Mouse (Mus musculus) kidney, embryonic 15.5 days (tissue): ENCODE data around the gene Prpf19. TPM values are rescaled to one million over a fixed set of nuclear protein-coding genes. Genes with fewer than 3 reads are reported as not detected.
A peak's percentile ranks its signal among the peaks of the same experiment; 100 is the strongest.

Experiments
- ATAC-seq: fragments of 200-750 bp; cut with Nextera tagmentation; replicated peaks from 2 replicates; pipeline ENCODE4 v1.8.0; 2017; ENCODE audit warnings: moderate TSS enrichment; ENCODE audit not compliant: low FRiP score
- H3K27ac ChIP-seq: fragments of 300-500 bp; sonication (generic); 2 replicates; pipeline ENCODE4 v1.5.1; 2015; ENCODE audit warnings: mild to moderate bottlenecking, inconsistent platforms
- H3K27me3 ChIP-seq: fragments of 300-500 bp; sonication (generic); 2 replicates; pipeline ENCODE4 v1.6.1; 2015; ENCODE audit warnings: inconsistent platforms
- H3K36me3 ChIP-seq: fragments of 300-500 bp; sonication (generic); 2 replicates; pipeline ENCODE4 v1.6.1; 2015; ENCODE audit warnings: inconsistent platforms
- H3K4me1 ChIP-seq: fragments of 300-500 bp; sonication (generic); 2 replicates; pipeline ENCODE4 v1.6.1; 2015; ENCODE audit warnings: inconsistent platforms
- H3K4me2 ChIP-seq: fragments of 300-500 bp; sonication (generic); 2 replicates; pipeline ENCODE4 v1.6.1; 2015; ENCODE audit warnings: moderate library complexity, mild to moderate bottlenecking, inconsistent platforms
- H3K4me3 ChIP-seq: fragments of 300-500 bp; sonication (generic); replicated peaks from 2 replicates; pipeline ENCODE4 v1.5.1; 2015; ENCODE audit warnings: mild to moderate bottlenecking, inconsistent platforms
- H3K9ac ChIP-seq: fragments of 300-500 bp; sonication (generic); 2 replicates; pipeline ENCODE4 v1.6.1; 2015; ENCODE audit warnings: mild to moderate bottlenecking, inconsistent platforms
- H3K9me3 ChIP-seq: fragments of 300-500 bp; sonication (generic); replicated peaks from 2 replicates; pipeline ENCODE4 v1.6.1; 2016; ENCODE audit warnings: inconsistent platforms
- WGBS: fragments of 180-500 bp; shearing (Covaris S2); methylation state at CpG from one replicate; pipeline ENCODE4 v1.1.7; 2015; ENCODE audit warnings: mixed read lengths; 5-methylcytosine and 5-hydroxymethylcytosine counted together
- polyA plus RNA-seq: library from polyadenylated mRNA; unstranded; fragments of >200 nt; fragmentation: Nextera tagmentation; extraction: Ambion mirVana; gene quantifications from 2 replicates; pipeline ENCODE4 v1.2.1, GENCODE M21; 2015

Prpf19 gene
- polyA plus RNA-seq, 1 experiment from 2014 or later: 49.4 TPM

DNA sequence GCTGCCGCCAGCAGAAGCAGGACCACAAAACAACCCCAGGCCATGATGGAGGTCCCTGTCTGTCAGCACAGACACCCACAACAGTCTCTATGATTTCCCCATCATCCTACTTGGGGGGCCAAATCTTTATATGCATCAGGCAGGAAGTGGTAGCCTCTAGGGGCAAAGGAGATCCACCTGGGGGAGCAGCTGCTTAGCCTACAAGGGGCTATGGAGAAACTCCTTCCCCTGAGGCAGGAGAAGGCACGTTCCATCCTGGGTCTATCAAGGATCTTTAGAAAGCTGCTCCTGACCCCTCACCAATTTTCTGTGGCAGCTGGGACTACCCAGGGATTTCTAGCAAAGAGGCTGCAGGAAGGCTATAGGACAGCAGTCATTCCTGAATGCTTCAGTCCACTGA, 25.5 kb downstream of the Prpf19 start, which contains the start of gene Zp1:
Zp1 (minus strand) TSS at position 101 of the 400 bp plus-strand sequence.
- H3K9ac ChIP-seq: no peak within 1 kb of the TSS
- peaks cover 9% of the 10 kb centered on the region; the same call in 1 of the 2 replicates for H3K4me1 ChIP-seq
- H3K36me3 ChIP-seq: no peaks in the 10 kb centered on the region
- no peak within 1 kb of the TSS for H3K4me3 ChIP-seq
- H3K4me2 ChIP-seq: no peak within 1 kb of the TSS
- no peaks in the 10 kb centered on the region for H3K9me3 ChIP-seq
- H3K27me3 ChIP-seq: no peaks in the 10 kb centered on the region
- no peak within 1 kb of the TSS for H3K27ac ChIP-seq
- 50% methylated on average over 2 of the region's 2 CpGs for WGBS
- ATAC-seq: no peak

DNA sequence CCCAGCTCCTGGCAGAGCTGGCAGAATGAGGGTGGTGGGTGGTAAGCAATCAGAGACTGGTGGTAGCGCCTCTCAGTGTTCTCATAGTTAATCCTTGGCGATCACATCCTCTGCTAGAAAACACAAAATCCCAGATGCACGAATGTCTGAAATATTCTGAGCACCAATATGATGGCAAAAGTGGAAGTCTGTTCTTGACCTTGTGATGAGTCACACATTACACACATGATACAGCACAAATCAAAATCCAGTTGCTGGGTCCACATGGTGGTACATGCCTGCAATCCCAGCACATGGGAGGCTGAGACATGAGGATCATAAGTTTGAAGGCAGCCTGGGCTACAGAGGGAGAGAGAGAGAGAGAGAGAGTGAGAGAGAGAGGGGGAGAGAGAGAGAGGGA, 26.0 kb downstream of the Prpf19 start:
- no peak overlapping the region for H3K9ac ChIP-seq
- peaks cover 14% of the 10 kb centered on the region for H3K4me1 ChIP-seq
- H3K9me3 ChIP-seq: no peaks in the 10 kb centered on the region
- H3K4me3 ChIP-seq: no peak overlapping the region
- no peak for ATAC-seq
- no peaks in the 10 kb centered on the region for H3K36me3 ChIP-seq
- H3K27ac ChIP-seq: no peak overlapping the region
- 81% methylated on average over 3 of the region's 3 CpGs for WGBS
- H3K4me2 ChIP-seq: no peak overlapping the region
- no peaks in the 10 kb centered on the region for H3K27me3 ChIP-seq

DNA sequence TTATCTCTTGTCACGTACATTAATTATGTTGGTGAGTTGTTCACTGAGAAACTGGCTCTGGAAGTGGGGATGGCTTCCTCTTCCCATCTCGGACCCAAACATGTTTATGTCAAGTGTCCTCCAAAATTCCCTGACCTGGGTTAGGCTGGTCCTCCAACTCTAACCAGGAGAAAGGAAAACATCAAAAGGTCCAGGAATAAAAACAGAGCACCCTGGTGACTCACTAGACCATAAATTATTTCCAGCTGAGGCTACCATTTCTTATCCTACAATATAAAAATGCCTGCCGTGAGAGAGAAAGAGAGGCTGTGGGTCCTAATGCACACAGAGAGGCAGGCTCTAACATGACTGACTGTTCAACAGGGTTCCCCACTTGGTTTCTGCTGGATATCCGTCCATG, 29.2 kb downstream of the Prpf19 start:
- Histone ChIP-seq H3K4me3 (no peak overlapping the region), H3K36me3 (no peaks in the 10 kb centered on the region), H3K27ac (peak overlapping the region; percentile 22; the same call in 1 of the 2 replicates), H3K27me3 (no peaks in the 10 kb centered on the region), H3K9ac (no peak overlapping the region), H3K4me1 (peaks cover 22% of the 10 kb centered on the region), H3K4me2 (no peak overlapping the region), H3K9me3 (no peaks in the 10 kb centered on the region)
- WGBS: 25% methylated on average over 4 of the region's 4 CpGs
- no peak for ATAC-seq

DNA sequence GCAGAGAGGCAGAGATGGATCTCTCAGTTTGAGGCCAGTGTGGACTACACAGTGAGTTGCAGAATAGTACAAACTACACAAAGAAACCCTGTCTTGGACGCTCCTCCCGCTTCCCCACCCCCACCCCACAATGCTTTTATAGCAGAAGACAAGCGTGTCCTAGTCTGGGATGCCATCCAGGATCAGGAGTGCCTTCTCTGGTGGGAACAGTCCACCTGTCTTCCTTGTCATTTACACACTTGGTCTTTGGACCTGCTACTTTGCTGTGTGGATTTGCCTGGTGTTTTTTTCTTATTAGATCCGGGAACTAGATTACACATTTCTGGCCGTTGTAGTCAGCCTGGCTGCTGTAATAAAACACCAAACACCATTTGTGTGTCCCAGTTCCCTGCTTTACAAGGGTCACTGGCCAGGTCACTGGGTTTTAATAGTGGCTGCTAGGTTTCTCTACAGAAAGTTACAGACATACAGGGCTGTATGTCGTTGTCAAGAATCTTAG, 31.1 kb downstream of the Prpf19 start:
- no peaks in the 10 kb centered on the region for H3K36me3 ChIP-seq
- H3K4me1 ChIP-seq: peaks cover 22% of the 10 kb centered on the region
- no peak overlapping the region for H3K4me3 ChIP-seq
- WGBS: 27% methylated on average over 6 of the region's 6 CpGs
- no peaks in the 10 kb centered on the region for H3K27me3 ChIP-seq
- no peaks in the 10 kb centered on the region for H3K9me3 ChIP-seq
- peak overlapping the region; percentile 81 for H3K27ac ChIP-seq
- peak; percentile 55 for ATAC-seq
- H3K4me2 ChIP-seq: peak overlapping the region; percentile 28
- H3K9ac ChIP-seq: no peak overlapping the region

DNA sequence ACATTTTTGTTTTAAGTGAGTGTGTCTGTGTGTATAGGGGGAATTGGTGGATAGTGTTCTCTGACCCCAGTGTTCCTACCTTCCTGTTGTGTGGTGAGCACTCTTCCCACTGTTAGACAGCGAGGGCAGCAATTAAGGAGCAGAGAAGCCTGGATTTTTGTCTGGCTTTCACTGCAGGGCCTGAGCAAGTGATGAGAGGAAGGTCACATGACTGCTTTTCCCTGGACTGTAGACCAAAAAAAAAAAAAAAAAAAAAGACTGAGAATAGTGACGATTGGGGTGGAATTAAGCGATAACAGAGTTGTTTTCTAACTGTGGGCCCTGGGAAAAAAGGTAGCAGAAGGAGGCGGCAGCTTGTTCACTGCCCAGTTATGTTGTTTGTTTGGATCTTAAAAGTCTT, 31.6 kb downstream of the Prpf19 start:
- WGBS: 37% methylated on average over 4 of the region's 4 CpGs
- Histone ChIP-seq H3K27me3 (no peaks in the 10 kb centered on the region), H3K4me2 (peak overlapping the region; percentile 28), H3K36me3 (no peaks in the 10 kb centered on the region), H3K9ac (no peak overlapping the region), H3K9me3 (no peaks in the 10 kb centered on the region), H3K4me1 (peaks cover 22% of the 10 kb centered on the region), H3K4me3 (no peak overlapping the region), H3K27ac (peak overlapping the region; percentile 81)
- ATAC-seq: peak; percentile 48; the same call in 1 of the 2 replicates

DNA sequence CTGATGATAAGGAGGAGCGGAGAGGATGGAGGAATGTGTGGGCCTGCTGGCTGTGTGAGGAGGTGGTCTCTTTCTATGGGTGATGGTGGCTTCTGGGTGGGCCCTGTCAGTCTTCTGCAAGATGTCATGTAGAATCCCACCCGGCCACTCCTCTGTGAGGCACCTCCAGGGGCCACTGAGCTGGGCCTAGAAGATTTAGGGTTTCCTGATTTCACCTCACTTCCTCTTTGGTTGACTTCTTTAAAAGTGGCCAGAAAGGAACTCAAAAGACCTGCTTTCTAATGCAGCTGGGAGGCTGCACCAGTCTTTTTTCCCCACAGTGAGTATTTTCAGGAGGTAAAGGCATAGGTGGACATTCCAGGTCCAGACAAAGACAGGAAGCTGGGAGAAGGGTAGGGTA, 35.6 kb downstream of the Prpf19 start:
- Histone ChIP-seq H3K27me3 (no peaks in the 10 kb centered on the region), H3K9ac (no peak overlapping the region), H3K4me3 (no peak overlapping the region), H3K9me3 (no peaks in the 10 kb centered on the region), H3K4me1 (peaks cover 17% of the 10 kb centered on the region), H3K27ac (no peak overlapping the region), H3K4me2 (no peak overlapping the region), H3K36me3 (no peaks in the 10 kb centered on the region)
- 78% methylated on average over 2 of the region's 2 CpGs for WGBS
- ATAC-seq: no peak

DNA sequence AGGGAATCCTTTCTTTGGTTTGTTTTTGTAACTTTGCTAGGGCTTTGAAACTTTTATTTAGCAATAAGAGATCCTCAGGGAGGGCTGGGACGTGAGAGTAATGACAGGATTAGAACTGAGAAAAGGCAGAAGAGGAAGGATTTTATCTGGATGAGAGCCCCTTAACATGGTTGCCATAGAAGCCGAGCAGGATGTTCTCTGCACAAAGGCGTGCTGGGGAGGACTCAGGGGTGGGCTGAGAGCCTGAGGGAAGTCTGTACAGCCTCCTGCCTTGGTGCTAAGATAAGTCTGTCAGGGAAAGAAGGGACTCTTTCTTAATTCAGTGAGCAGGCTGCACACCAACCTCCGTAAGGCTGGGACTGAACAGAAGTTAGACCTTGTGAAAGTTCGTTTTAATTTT, 40.0 kb downstream of the Prpf19 start:
- 62% methylated on average over 5 of the region's 5 CpGs for WGBS
- H3K36me3 ChIP-seq: no peaks in the 10 kb centered on the region
- H3K4me3 ChIP-seq: no peak overlapping the region
- peaks cover under 1% of the 10 kb centered on the region; the same call in 1 of the 2 replicates for H3K4me1 ChIP-seq
- H3K4me2 ChIP-seq: no peak overlapping the region
- no peak for ATAC-seq
- H3K27ac ChIP-seq: no peak overlapping the region
- H3K9ac ChIP-seq: no peak overlapping the region
- no peaks in the 10 kb centered on the region for H3K27me3 ChIP-seq
- H3K9me3 ChIP-seq: no peaks in the 10 kb centered on the region

DNA sequence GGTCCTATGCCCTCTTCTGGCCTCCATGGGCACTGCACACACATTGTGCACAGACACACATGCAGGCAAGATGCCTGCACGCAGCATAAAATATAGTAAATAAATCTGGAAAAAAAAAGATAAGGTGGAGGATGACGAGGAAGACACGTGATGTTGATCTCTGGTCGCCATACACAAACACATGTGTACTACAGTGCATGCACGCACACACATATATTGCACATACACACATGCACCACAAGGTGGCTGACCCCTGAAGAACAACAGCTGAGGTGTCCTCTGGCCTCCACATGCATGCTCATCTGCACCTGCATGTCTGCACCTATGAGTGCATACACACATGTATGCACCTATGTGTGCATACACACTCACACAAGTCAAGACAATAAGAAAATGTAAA, 41.0 kb downstream of the Prpf19 start:
- H3K4me1 ChIP-seq: peaks cover 11% of the 10 kb centered on the region
- no peaks in the 10 kb centered on the region for H3K36me3 ChIP-seq
- H3K4me2 ChIP-seq: no peak overlapping the region
- no peaks in the 10 kb centered on the region for H3K27me3 ChIP-seq
- H3K27ac ChIP-seq: no peak overlapping the region
- H3K4me3 ChIP-seq: no peak overlapping the region
- WGBS: 86% methylated on average over 5 of the region's 5 CpGs
- no peak for ATAC-seq
- no peaks in the 10 kb centered on the region for H3K9me3 ChIP-seq
- no peak overlapping the region for H3K9ac ChIP-seq

DNA sequence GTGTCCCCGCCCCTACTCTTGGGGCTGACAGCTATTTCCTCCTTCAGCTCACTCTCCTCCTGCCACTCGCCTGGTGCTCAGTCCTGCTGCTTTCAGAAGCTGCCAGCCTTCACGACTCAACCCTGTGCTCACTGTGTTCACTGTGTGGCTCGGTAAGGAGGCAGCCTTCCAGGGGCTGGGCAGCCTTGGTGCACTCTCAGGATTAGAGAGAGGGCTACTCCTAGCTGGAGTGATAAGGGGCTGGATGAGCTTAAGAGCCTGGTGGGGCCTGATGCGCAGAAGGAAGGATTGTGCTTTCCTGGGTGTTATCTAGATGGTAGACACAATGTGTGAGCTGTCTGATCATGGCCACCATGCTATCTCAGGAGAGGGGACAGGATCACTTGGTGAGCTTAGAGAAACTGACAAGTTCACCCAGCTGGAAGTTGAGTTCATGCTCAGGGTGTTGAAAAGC, 42.1 kb downstream of the Prpf19 start, which contains the start of gene Ptgdr2:
Ptgdr2 (plus strand) TSS at position 51 of the 454 bp plus-strand sequence.
- H3K4me1 ChIP-seq: peaks cover 13% of the 10 kb centered on the region
- H3K36me3 ChIP-seq: peaks cover 4% of the 10 kb centered on the region
- no peak within 1 kb of the TSS for H3K9ac ChIP-seq
- H3K4me2 ChIP-seq: no peak within 1 kb of the TSS
- 47% methylated on average over 5 of the region's 5 CpGs for WGBS
- no peak within 1 kb of the TSS for H3K27ac ChIP-seq
- H3K4me3 ChIP-seq: no peak within 1 kb of the TSS
- H3K9me3 ChIP-seq: no peaks in the 10 kb centered on the region
- H3K27me3 ChIP-seq: no peaks in the 10 kb centered on the region
- no peak for ATAC-seq

DNA sequence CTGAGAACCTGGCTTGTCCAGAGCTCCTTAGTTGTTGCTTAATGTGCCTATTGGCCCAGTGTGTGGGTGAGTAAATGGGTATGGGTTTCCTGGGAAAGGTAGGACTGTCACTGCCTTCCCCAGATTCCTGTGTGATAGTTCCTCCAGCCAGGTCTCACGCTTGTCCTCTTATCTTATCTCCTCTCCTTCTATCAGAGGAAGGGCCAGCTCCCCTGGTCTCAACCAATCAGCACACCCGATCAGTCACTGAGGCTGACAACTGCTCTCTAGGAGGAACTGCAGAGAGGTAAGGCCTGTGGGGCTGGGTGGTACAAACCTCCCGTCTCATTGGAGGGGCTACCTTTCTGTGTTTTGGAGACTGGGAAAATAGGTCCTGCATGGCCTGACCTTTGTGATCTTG, 43.7 kb downstream of the Prpf19 start:
- no peaks in the 10 kb centered on the region for H3K9me3 ChIP-seq
- H3K9ac ChIP-seq: no peak overlapping the region
- peaks cover 13% of the 10 kb centered on the region for H3K4me1 ChIP-seq
- 66% methylated on average over 3 of the region's 3 CpGs for WGBS
- H3K4me3 ChIP-seq: no peak overlapping the region
- no peak overlapping the region for H3K4me2 ChIP-seq
- ATAC-seq: no peak
- H3K36me3 ChIP-seq: peaks cover 21% of the 10 kb centered on the region
- H3K27me3 ChIP-seq: no peaks in the 10 kb centered on the region
- H3K27ac ChIP-seq: no peak overlapping the region

DNA sequence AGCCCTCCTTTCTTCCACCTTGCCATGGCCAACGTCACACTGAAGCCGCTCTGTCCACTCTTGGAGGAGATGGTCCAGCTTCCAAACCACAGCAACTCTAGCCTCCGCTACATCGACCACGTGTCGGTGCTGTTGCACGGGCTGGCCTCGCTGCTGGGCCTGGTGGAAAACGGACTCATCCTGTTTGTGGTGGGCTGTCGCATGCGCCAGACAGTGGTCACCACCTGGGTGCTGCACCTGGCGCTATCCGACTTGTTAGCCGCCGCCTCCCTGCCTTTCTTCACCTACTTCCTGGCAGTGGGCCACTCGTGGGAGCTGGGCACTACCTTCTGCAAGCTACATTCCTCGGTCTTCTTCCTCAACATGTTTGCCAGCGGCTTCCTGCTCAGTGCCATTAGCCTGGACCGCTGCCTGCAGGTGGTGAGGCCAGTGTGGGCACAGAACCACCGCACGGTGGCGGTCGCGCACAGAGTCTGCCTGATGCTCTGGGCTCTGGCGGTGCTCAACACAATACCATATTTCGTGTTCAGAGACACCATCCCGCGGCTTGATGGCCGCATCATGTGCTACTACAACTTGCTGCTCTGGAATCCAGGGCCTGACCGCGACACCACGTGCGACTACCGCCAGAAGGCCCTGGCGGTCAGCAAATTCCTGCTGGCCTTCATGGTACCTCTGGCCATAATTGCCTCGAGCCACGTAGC, 45.2 kb downstream of the Prpf19 start:
- no peaks in the 10 kb centered on the region for H3K9me3 ChIP-seq
- H3K4me2 ChIP-seq: peak overlapping the region; percentile 87
- peak overlapping the region; percentile 46 for H3K9ac ChIP-seq
- peak; percentile 90 for ATAC-seq
- H3K27me3 ChIP-seq: no peaks in the 10 kb centered on the region
- H3K4me1 ChIP-seq: peaks cover 13% of the 10 kb centered on the region
- no peak overlapping the region for H3K27ac ChIP-seq
- peaks cover 35% of the 10 kb centered on the region for H3K36me3 ChIP-seq
- 18% methylated on average over 37 of the region's 37 CpGs for WGBS
- peak overlapping the region; percentile 41 for H3K4me3 ChIP-seq

DNA sequence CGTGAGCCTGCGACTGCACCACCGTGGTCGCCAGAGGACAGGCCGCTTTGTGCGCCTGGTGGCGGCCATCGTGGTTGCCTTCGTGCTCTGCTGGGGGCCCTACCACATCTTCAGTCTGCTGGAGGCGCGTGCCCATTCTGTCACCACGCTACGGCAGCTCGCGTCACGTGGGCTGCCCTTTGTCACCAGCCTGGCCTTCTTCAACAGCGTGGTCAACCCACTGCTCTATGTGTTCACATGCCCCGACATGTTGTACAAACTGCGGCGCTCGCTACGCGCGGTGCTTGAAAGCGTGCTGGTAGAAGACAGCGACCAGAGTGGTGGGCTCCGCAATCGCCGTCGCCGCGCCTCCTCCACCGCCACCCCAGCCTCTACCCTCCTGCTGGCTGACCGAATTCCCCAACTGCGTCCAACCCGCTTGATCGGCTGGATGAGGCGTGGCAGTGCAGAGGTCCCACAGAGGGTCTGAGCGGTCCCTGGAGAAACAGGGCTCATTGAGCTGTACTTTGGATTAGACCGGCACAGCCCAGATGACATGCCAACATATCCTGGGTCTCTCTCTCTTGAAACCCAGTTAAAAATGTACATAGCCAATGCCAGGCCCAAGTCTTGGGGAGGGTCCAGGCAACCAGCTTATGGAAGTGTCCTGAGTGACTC, 45.9 kb downstream of the Prpf19 start:
- no peak overlapping the region for H3K27ac ChIP-seq
- ATAC-seq: peak; percentile 74
- peak overlapping the region; percentile 87 for H3K4me2 ChIP-seq
- H3K9me3 ChIP-seq: no peaks in the 10 kb centered on the region
- H3K27me3 ChIP-seq: no peaks in the 10 kb centered on the region
- WGBS: 2% methylated on average over 40 of the region's 40 CpGs
- H3K4me1 ChIP-seq: peaks cover 13% of the 10 kb centered on the region
- peak overlapping the region; percentile 41 for H3K4me3 ChIP-seq
- peak overlapping the region; percentile 46 for H3K9ac ChIP-seq
- peaks cover 38% of the 10 kb centered on the region for H3K36me3 ChIP-seq
